Mouse (Mus musculus) liver, adult 2 months (tissue): ENCODE measurements around the gene Abracl. TPM values are rescaled to one million over a fixed set of nuclear protein-coding genes. Genes with fewer than 3 reads are reported as not detected.

Experiments
- DNase-seq: peaks from one replicate; pipeline ENCODE4 v3.0.0-alpha.2; 2011; ENCODE audit warnings: low read depth, low spot score; ENCODE audit errors: extremely low read depth
- H3K27ac ChIP-seq: fragments of 200-500 bp; replicated peaks from 2 replicates; pipeline ENCODE4 v1.5.1; 2012; ENCODE audit warnings: low read depth, mild to moderate bottlenecking, control low read depth, inconsistent platforms, low read length; ENCODE audit not compliant: insufficient read depth
- H3K27me3 ChIP-seq: fragments of 200-500 bp; 2 replicates; pipeline ENCODE4 v1.6.1; 2012; ENCODE audit warnings: mild to moderate bottlenecking, moderate library complexity, low read length, inconsistent platforms; ENCODE audit not compliant: control insufficient read depth, insufficient read depth
- H3K36me3 ChIP-seq: fragments of 200-500 bp; 2 replicates; pipeline ENCODE4 v1.6.1; 2012; ENCODE audit warnings: low read length, inconsistent platforms; ENCODE audit not compliant: control insufficient read depth, insufficient read depth
- H3K4me1 ChIP-seq: fragments of 200-500 bp; 2 replicates; pipeline ENCODE4 v1.6.1; 2011; ENCODE audit warnings: low read length; ENCODE audit not compliant: control insufficient read depth, insufficient read depth
- H3K4me3 ChIP-seq: fragments of 200-500 bp; 2 replicates; pipeline ENCODE4 v1.5.1; 2011; ENCODE audit warnings: low read depth, mild to moderate bottlenecking, control low read depth, low read length, moderate library complexity; ENCODE audit not compliant: insufficient read depth
- H3K79me2 ChIP-seq: fragments of 200-500 bp; 2 replicates; pipeline ENCODE4 v1.6.1; 2012; ENCODE audit warnings: inconsistent platforms, mild to moderate bottlenecking, low read length, moderate library complexity; ENCODE audit not compliant: control insufficient read depth, insufficient read depth
- H3K9ac ChIP-seq: fragments of 200-500 bp; 2 replicates; pipeline ENCODE4 v1.6.1; 2012; ENCODE audit warnings: low read depth, mild to moderate bottlenecking, control low read depth, inconsistent platforms, low read length
- CTCF ChIP-seq: fragments of 200-500 bp; IDR thresholded peaks from 2 replicates; pipeline ENCODE4 v1.5.1; 2011; ENCODE audit warnings: low read depth, low read length, control low read depth
- POLR2A ChIP-seq: fragments of 200-500 bp; IDR thresholded peaks from 2 replicates; pipeline ENCODE4 v1.6.1; 2011; ENCODE audit warnings: low read length, control low read depth; ENCODE audit not compliant: insufficient read depth; ENCODE audit errors: extremely low read depth
- WGBS: fragments of 180-500 bp; shearing (Covaris S2); methylation state at CpG from one replicate; pipeline ENCODE4 v1.1.7; 2018; 5-methylcytosine and 5-hydroxymethylcytosine counted together
- polyA plus RNA-seq: library from polyadenylated mRNA; depleted of rRNA; stranded (reverse); fragments of >200 nt; gene quantifications from 2 replicates; pipeline ENCODE4 v1.2.3, GENCODE M21; 2012
- total RNA-seq: library from RNA; depleted of rRNA; stranded (reverse); fragments of >200 nt; gene quantifications from 2 replicates; pipeline ENCODE4 v1.2.3, GENCODE M21; 2014

The Abracl gene
- total and polyA plus RNA-seq, 2 experiments = 6.3 to 14.3 TPM

DNA sequence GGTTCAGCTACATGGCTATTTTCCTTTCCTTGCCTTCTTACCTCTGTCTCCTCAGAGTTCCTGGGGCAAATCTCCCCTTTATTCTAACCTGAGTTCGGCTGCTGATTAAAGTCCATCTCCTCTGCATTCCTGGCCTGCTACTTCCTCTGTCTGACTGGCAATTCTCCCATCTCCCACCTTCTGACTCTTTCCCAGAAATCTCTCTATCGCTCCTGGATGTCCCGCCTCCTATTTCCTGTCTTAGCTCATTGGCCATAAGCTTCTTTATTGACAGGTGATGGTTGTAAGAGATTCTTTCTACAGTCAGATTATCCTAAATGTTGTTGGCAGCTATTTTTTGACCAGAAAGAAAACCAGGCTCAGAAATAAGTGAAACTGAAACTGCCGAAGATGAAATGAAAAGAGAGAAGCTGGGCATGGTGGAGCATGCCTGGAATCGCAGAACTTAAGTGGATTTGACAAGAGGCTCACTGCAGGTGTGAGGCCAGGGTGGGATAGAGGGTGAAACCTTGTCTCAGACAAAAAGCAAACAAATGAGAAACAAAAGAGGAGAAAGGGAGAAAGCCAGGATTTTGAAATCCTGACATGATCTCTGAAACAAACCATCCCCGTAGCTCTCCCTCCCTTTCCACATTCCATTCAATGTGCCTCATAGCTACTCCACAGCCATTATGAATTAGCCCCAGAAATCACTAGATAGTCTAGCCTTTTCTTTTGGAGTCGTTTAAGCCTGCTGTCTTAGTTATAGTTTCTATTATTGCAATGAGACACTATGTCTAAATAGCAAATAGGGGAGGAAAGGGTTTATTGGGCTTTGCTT, 17.7 kb downstream of the Abracl start:
- H3K36me3 ChIP-seq = 0 out of 2 replicates have a peak, but pooled peaks cover 2% of the 10 kb centered on the region
- no peak overlapping the region for H3K4me3 ChIP-seq
- no peak overlapping the region for H3K9ac ChIP-seq
- no peaks in the 10 kb centered on the region for H3K27me3 ChIP-seq
- H3K79me2 ChIP-seq = no peaks in the 10 kb centered on the region
- peak; percentile 54 for DNase-seq
- peaks cover 2% of the 10 kb centered on the region; the same call in 1 of the 2 replicates for H3K4me1 ChIP-seq
- no peak overlapping the region for H3K27ac ChIP-seq
- 80% methylated on average over 7 of the region's 7 CpGs for WGBS
- TF ChIP-seq POLR2A = no peak
- TF ChIP-seq CTCF = no peak

GRCm38 (mm10) chr10:18003966-18004637, 19.0 kb downstream of the Abracl start:
- H3K27ac ChIP-seq = no peak overlapping the region
- no peak overlapping the region for H3K9ac ChIP-seq
- no peaks in the 10 kb centered on the region for H3K27me3 ChIP-seq
- no peak overlapping the region for H3K4me3 ChIP-seq
- H3K79me2 ChIP-seq = no peaks in the 10 kb centered on the region
- WGBS = 64% methylated on average over 12 of the region's 12 CpGs
- H3K36me3 ChIP-seq = no peaks in the 10 kb centered on the region
- peak; percentile 86 for DNase-seq
- H3K4me1 ChIP-seq = peaks cover 2% of the 10 kb centered on the region; the same call in 1 of the 2 replicates
- TF ChIP-seq POLR2A (no peak), CTCF (no peak)

DNA sequence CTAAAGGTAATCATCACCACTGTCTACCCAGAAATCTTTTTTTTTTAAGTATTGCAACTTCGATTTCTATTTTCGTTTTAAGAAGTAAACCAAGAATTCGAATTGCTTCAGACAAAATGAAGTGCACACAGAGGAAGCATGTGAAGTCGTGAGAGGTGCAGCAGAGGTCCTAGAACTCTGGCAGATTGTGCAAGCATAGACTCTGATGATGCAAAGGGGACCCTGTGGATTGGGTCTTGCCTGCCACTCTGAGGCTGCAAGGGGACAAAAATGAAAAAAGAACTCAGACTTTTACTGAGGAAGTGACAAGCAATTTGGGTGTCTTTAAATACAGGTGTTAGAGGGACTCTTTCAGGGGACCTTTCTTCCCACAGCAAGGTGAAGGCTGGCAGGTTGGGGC, 32.5 kb downstream of the Abracl start:
- Histone ChIP-seq H3K4me3 (no peak overlapping the region), H3K36me3 (no peaks in the 10 kb centered on the region), H3K27me3 (no peaks in the 10 kb centered on the region), H3K27ac (no peak overlapping the region), H3K9ac (no peak overlapping the region), H3K79me2 (no peaks in the 10 kb centered on the region), H3K4me1 (no peaks in the 10 kb centered on the region)
- 74% methylated on average over 4 of the region's 4 CpGs for WGBS
- TF ChIP-seq POLR2A (no peak), CTCF (no peak)
- DNase-seq = no peak

- Histone ChIP-seq H3K27me3 (no peaks in the 10 kb centered on the region), H3K36me3 (no peaks in the 10 kb centered on the region), H3K4me3 (no peak overlapping the region), H3K79me2 (no peaks in the 10 kb centered on the region), H3K9ac (no peak overlapping the region), H3K27ac (no peak overlapping the region), H3K4me1 (no peaks in the 10 kb centered on the region)
- WGBS = 55% methylated on average over 6 of the region's 6 CpGs
- no peak for DNase-seq
- no peak for TF ChIP-seq CTCF
- TF ChIP-seq POLR2A = no peak
Observed at GRCm38 (mm10) chr10:17989136-17989535, 34.0 kb downstream of the Abracl start.

GRCm38 (mm10) chr10:17987823-17988423, 35.2 kb downstream of the Abracl start:
- DNase-seq = no peak
- 87% methylated on average over 8 of the region's 8 CpGs for WGBS
- Histone ChIP-seq H3K4me1 (no peaks in the 10 kb centered on the region), H3K9ac (no peak overlapping the region), H3K27ac (no peak overlapping the region), H3K4me3 (no peak overlapping the region), H3K79me2 (no peaks in the 10 kb centered on the region), H3K36me3 (no peaks in the 10 kb centered on the region), H3K27me3 (no peaks in the 10 kb centered on the region)
- TF ChIP-seq POLR2A (no peak), CTCF (no peak)
